Mouse (Mus musculus) brain, embryonic 14.5 days (tissue): ENCODE measurements at regions not wholly inside any gene's neighbourhood (a gene's known extent, or its start where the extent isn't known, plus 50 kb on each side); places are given as distances from the start of the nearest gene placed in this dataset.

ENCODE experiments used
- DNase-seq: peaks from one replicate; pipeline ENCODE4 v3.0.0-alpha.2; 2011; ENCODE audit warnings: low read depth
- CTCF ChIP-seq: fragments of 200-500 bp; IDR thresholded peaks from 2 replicates; pipeline ENCODE4 v1.5.1; 2012; ENCODE audit warnings: inconsistent platforms, mild to moderate bottlenecking, moderate library complexity, borderline replicate concordance; ENCODE audit not compliant: insufficient read depth, insufficient read length; ENCODE audit errors: extremely low read depth
- POLR2A ChIP-seq: fragments of 200-500 bp; IDR thresholded peaks from 2 replicates; pipeline ENCODE4 v1.6.1; 2012; ENCODE audit warnings: mild to moderate bottlenecking, inconsistent platforms, borderline replicate concordance; ENCODE audit not compliant: poor library complexity, insufficient read depth, insufficient read length, severe bottlenecking; ENCODE audit errors: extremely low read depth

DNA sequence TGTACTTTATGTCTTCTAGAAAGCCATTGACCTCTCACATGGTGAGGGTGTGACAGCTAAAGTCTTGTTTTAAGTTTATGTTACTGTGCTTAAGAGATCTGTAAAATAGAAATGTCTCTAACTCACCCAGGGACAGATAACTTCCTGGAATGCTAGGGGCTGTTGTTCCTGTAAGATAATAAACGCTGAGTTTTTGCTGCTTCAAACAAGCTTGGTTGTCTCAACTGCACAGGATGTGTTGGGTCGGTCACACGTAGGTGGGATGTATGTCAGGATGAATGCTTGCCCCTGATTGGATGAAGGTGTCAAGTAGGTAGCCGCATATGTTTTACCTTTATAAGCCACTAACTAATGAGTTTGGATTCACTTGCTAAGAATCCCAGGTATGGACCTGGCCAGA is 63.8 kb upstream of the Eif4g2 start:
- DNase-seq, result no peak

DNA sequence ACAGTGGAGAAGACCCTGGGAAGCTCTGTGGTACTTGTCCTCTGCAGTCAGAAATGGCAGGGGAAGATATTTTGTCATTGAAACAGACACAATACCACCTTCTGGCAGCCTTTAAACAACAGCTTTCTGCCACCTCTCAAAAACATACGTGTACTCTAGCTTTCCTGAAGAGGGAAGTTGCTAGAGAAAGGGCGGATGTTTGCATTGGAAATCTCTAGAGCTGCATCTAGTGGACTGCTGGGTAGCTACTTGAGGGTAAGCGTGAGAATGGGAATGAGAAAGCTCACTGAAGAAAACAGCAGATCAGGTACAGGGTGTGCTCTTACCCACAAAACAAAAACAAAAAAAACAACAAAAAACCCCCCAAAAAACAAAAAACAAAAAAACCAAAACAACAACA is 61.4 kb upstream of the Eif4g2 start:
- DNase-seq, result no peak
- TF ChIP-seq POLR2A, result no peak
- TF ChIP-seq CTCF, result no peak

More for the DNA sequence above, 63.8 kb upstream of the Eif4g2 start:
- TF ChIP-seq POLR2A, result no peak
- no peak for TF ChIP-seq CTCF

DNA sequence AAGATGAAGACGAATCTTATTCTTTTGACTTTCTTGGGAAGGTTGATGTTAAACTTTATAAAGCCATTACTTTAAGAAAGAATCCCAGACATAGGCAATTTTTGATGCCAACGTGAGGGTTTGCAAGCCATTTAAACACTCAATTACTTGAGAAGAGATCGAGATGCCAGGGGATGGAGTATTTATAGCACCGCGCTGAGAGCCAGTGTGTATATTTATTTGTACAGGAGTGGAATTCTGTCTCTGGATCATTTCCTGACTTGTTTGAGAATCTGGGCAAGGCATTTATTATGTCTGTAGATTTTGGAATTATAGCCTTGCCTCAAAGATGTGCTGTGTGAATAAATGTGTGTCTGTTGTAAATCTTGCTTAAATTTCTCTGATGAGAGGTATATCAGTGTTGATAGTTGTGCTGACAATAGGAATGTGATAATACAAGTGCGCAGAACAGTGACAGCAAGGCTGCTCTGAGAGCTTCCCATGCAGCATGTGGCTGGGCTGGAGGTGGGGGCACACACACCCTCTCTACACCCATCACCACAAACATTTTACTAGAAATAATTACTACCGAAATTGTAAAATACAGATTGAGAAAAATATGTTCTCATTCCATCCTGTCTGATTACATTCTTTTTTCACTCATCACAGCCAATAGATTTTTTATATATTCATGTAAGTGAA is 58.6 kb upstream of the Eif4g2 start:
- TF ChIP-seq POLR2A (no peak), CTCF (no peak)

DNA sequence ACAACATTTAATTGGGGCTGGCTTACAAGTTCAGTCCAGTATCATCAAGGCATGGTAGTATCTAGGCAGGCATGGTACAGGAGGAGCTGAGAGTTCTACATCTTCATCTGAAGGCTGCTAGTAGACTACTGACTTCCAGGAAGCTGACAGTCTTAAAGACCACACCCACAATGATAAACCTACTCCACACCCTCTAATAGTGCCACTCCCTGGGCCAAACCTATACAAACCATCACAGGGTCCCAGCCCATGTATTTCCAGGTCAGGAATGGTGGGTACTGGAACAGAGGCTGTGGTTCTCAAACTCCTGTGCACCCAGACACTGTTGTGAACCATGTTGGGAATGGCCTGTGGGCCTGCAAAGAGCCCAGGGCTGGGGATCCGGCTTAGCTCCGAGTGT is 55.2 kb upstream of the Eif4g2 start:
- TF ChIP-seq POLR2A, result no peak
- TF ChIP-seq CTCF, result no peak
- no peak for DNase-seq

More for the DNA sequence above, 58.6 kb upstream of the Eif4g2 start:
- DNase-seq, result no peak

DNA sequence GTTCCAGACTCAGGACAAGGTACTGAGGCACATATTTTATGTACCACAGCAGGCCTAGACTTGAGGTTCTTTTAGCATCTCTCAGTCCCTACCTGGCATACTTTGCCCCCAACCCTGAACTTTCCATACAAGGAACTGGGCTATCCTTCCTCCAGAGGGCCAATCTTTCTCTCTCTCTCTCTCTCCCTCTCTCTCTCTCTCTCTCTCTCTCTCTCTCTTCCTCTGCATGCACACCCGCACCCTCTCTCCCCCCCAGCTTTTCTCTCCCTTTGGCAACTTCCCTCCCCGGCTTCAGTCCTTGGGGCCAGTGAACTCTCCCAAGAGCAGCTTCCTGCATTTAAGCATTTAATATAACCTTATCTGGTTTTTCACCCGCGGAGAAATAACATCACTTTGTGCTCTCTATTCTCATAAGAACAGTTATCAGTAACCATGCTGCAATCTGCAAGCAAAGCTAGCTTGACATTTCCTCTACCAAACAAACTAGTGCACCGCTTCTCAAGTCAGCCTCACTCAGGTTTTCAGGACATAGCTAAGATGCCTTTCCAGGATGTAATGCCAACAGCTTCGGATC is 53.3 kb upstream of the Eif4g2 start:
- DNase-seq, result no peak

DNA sequence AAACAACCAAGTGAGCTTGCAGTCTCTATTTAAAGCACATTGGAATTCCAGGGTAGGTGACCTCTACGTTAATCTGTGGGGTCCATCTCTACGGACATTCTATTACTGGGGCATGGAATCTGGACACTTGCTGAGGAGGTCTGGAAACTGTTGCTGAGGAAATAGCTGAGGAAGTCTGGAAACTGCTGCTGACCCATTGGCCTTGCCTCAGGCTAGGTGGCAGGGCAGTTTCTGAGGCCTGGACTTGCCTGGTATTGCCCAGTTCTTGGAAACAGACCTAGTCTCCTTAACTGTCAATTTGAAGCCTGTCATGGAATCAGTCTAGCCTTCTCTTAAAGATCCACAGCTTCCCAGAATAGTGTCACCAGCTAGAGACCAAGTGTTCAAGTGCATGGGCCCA is 51.7 kb upstream of the Eif4g2 start:
- TF ChIP-seq POLR2A, result no peak
- TF ChIP-seq CTCF, result no peak
- DNase-seq, result no peak

More for the DNA sequence above, 53.3 kb upstream of the Eif4g2 start:
- TF ChIP-seq POLR2A (no peak), CTCF (no peak)
